Mouse (Mus musculus) retina, postnatal 7 days (tissue): Measurements from ENCODE around the gene Tlr9.

Experiments
- DNase-seq: peaks from one replicate; pipeline ENCODE4 v3.0.0-alpha.2; 2012; ENCODE audit warnings: low read depth, low spot score

Tlr9 gene

DNA sequence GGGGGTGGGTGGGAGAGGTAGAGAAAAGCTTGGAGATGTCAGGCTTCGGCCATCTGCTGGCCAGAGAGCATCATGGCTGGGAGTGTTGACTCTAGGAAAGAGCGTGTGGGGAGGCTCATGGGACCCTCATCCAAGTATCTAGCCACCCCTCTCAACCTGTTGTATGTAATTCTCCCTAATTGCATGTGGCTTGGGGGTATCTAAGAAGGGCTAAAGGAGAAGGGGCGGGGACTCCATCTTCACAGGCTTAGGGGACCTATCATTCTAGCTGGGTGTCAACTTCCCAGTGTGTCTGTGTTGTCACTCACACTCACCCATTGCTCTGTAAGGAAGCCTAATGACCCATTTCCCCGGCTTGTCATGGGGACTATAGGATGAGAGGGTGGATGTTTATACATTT is 9.4 kb downstream of the Tlr9 start:
- DNase-seq = no peak

- DNase-seq = no peak
Measured at GRCm38 (mm10) chr9:106232956-106233355, 10.6 kb downstream of the Tlr9 start.

GRCm38 (mm10) chr9:106233953-106234352 is 11.6 kb downstream of the Tlr9 start:
- no peak for DNase-seq

DNA sequence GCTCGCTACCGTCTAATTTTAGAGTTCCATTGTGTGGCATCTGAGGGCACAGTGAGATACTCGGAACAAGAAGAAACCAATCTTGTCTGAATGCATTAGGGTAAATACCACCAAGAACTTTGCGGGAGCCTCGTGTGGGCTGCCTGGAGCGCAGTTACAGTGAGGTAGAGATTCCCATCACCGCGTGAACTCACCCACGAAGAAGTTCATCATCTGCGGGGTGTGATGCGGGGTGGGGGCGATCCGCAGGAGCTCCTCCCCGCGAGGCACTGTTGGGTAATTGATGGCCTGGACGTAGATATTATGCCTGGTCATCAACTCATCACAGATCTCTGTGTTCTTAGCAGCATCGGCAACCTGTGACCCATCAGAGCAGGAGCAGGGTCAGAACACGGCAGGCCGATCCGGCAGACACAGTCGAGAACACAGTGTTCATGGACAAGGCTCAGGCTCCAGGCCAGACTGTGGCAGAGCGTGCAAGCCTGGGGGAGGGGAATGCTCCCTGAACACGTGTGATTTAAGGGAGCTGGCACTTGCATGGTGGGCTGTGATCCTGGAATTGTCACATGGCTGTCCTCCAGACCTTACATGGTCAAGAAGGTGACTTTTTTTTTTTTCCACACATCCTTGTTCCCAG is 12.9 kb downstream of the Tlr9 start:
- no peak for DNase-seq

DNA sequence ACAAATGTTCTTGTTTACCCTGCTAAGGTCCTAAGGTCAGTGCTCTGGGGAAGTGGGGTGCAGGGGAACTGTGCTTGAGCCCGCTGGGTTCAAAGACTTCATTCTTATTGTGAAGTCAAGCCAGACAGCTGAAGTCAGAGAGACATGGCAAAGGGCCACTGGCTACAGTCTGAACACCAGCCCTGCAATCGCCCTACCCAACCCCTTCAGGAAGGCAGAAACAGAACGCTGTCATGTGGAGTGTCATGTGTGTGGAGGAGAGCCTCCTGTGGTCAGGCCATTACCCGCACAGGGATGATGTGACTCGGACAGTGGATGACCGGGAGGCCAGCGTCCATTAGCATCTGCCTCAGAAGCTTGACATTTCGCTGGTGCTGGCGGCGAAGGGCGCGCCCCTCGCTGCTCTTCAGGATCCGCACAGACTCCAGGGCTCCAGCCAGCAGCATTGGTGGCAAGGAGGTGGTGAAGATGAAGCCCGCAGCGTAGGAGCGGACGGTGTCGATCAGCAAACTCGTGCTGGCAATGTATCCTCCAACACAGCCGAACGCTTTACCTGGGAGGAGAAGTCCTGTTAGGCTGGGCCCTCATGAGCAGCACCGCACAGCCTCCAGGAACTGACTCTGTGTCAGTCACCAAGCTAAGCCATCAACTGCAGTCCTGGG is 13.9 kb downstream of the Tlr9 start:
- no peak for DNase-seq

DNA sequence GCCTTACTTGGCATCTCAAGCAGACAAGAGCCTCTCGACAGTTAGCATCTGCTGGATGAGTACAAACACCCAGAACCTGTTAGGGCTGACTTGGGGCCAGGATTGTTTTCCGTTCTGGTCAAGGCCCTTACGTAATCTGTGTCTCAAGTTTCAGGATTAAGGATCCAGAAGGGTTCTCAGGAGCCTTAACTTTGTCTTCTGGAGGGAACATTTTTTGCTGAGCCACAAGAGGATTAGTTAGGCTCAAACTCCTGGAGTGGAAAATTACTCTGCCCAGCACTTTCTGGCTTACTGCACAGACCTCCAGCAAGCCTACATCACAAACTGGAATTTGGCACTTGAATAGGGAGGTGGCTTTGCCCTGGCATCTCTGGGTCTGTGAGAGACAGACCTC is 14.4 kb downstream of the Tlr9 start:
- no peak for DNase-seq

DNA sequence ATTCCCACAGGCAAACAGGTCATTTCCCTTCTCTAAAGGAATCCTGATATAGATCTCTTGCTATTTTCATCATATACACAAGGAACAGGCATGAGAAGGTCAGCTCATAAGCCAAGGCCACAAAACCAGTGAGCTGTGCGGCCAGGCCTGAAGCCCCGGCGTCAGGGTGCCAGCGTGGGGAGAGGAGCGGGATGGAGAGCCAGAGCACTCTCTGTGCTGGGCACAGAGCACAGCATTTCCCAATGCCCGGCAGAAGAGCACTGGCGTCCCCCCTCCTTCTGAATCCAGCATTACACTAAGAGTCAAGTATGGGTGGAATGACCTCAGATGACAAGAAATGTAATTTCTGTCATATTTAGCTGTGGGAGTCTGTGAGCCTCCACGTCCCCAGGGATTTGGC is 15.0 kb downstream of the Tlr9 start:
- no peak for DNase-seq

DNA sequence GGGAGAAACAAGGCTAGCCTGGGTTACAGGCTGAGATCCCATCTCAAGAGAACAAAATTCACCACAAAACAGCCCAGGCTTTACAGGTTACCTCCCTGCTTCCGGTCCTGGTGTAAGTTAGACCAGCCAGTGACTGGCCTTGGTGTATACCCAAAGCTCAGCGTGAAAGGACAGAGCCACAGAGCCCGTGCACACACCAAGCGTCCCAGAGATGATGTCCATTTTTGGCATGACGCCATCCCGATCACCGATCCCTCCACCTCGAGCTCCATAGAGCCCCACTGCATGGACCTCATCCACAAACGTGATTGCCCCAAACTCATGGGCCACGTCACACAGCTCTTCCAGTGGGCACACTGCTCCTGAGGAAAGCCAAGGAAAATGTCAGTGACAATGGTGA is 15.5 kb downstream of the Tlr9 start:
- no peak for DNase-seq

DNA sequence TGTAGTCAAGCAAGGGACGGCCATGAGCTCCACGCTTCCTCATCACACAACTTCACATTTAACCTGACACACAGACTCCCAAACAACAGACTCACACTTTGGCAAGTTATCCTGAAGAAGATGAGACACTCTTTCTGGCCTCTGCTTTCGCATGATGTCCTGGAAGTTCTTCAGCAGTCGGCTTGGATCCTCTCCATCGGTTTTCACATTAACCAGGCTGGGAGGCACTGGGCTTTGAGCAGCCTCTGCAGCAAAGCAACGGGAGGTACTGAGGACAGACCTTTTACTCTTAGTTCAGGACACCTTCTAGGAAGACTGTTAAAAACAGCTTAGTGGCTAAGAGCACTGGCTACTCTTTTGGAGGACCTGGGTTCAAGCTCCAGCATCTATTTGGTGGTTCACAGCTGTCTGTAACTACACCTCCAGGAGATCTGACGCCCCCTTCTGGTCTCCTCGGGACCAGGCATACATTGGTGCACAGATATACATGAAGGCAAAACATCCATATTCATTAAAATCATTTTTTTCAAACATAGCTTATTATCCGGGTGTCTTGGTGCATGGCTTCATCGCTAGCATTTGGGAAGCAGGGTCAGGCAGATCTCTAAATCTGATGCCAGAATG is 19.3 kb downstream of the Tlr9 start:
- no peak for DNase-seq

GRCm38 (mm10) chr9:106242813-106243488 is 20.6 kb downstream of the Tlr9 start:
- DNase-seq = no peak

DNA sequence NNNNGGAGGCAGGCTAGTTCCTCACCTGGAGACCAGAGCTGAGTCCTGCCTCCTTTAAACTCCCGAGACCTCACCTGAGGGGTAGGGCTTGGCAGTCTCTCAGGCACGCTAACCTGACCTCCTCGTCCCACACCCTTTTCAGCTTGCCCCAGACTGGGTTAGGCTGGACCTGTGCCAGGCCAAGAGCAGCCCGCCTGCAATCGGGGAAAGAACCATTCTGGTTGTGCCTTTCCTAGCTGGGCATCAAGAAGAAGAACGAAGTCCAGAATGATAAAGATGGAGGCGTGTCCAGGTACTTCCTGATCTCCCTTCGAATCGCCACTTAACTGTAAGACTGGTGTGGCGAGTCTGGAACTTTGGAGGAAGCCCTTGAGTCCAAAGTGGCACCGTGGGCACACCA is 27.2 kb downstream of the Tlr9 start:
- DNase-seq = no peak

DNA sequence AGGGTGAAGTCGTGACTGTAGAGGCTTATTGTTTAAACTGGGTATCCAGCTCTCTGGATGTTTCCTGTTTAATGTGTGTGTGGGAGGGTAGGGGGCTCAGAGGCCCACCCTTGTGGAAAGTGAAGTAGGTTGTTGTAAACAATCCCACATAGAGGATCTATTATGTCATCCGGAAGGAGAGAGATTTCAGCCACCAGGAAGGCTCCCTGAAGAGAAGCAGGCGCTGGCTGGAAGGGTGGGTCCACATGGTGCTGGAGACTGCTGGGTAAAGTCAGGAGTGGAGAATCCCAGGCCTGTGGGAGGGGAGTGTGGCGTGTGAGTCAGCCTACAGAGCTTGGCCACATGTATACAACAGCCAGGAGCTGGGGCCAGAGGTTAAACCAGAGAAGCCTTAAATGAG is 27.8 kb downstream of the Tlr9 start:
- no peak for DNase-seq

DNA sequence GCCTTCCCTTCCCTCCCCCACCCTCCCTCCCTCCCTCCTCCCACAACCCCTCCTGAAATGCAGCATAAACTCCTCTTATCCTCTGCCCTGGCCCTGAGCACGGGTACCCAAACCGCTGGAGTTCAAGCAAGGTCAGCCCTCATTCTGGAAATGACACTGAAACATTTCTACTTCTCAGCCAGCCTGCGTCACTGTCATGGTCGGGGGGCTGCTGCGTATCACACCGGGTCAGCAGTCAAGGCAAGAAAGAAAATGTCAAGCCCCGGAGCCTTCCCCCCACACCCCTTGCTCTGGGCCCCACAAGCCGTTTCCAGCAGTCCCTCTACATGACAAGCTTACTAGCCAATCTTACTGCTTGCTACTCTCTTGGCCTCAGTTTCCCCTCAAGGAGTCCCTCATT is 28.7 kb downstream of the Tlr9 start:
- DNase-seq = no peak

DNA sequence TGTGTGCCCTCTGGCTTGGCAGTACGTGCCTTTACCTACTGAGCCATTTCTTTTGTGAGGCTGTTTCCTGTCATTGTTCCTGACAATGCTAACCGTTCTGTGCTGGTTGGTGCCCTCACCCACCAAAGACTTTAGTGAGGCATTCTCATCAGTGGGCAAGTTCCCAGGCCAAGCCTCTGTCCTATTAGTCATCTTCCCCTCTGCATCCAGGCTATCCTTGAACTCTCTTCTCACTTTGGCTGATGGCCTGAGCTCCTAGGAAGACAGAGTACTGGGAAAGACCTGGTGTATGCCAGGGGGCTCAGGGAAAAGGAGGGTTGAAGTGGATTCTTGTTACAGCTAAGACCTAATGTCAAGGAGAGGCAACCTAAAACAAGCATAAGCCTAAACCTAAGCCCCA is 31.6 kb downstream of the Tlr9 start:
- DNase-seq = no peak

DNA sequence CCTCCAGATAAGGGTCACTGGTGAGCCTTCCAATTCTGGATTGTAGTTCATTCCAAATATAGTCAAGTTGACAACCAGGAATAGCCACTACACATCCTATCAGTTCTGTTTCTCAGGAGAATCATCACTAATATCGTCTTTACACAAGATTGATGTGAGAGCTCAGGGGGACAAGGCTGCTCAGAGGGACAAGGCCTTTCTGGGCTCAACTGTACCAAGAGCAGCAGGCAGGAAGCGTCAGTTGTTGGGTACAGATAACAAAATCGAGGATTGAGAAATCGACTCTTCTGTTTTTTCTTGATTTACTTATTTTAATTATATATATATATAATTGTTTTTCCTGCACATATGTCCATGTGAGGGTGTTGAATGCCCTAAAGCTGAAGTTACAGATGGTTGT is 36.0 kb downstream of the Tlr9 start:
- no peak for DNase-seq

DNA sequence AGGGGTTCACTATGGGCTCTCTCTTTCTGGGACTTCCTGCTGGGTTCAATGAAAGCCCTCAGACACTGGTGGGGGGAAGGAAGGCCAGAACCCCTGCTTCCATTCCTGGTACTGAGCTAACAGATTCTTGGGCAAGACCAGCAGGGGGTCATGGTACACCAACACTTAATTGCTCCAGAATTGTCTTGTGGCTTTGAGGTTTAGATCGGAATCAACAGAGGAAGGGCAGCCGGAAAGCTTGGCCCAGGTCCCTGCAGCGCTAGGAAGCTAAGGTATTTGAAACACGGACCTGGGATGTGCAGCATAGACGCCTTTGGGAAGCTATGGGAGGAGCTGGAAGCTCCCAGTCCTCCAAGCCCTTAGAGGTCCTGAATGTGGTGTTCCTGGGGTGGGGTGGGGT is 36.6 kb downstream of the Tlr9 start:
- DNase-seq = no peak

GRCm38 (mm10) chr9:106261058-106261457 is 38.7 kb downstream of the Tlr9 start:
- no peak for DNase-seq

- no peak for DNase-seq
Measured at GRCm38 (mm10) chr9:106261491-106261890, 39.1 kb downstream of the Tlr9 start.

- DNase-seq = no peak
Measured at GRCm38 (mm10) chr9:106262075-106262474, 39.7 kb downstream of the Tlr9 start.

DNA sequence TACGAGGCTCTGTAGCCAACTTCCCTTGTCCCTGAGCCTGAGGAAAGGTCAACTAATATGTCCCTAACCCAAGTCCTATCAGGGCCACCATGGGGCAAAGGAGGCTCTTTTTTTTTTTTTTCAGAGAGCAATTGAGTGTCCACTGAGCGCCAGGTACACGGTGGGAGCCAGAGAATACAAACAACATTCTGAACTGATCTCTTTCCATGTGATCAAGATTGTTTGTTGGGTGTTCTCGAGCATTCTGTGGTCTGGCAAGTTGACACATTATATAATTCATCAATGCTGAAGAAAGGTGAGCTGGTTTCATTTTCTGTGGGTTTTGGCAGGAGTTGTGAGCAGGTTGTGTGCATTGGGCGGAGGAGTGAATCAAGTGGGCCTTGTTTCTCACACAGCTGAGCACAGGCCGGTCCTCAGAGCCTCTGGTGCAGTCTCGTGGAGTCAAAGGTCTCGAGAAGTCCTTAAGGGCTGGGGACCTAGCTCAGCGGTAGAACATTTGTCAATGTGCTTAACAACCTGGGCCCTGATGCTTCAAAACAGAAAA is 41.1 kb downstream of the Tlr9 start:
- no peak for DNase-seq

- DNase-seq = no peak
Measured at GRCm38 (mm10) chr9:106265358-106266075, 43.1 kb downstream of the Tlr9 start.
